Mouse (Mus musculus) liver, adult 10 weeks (tissue): Measurements from ENCODE around the gene Rap2b. TPM values are rescaled to one million over a fixed set of nuclear protein-coding genes. Genes with fewer than 3 reads are reported as not detected.

Experiments used
- polyA plus RNA-seq: library from polyadenylated mRNA; stranded (reverse); fragments of 350-450 nt; fragmentation: Illumina TruSeq; extraction: RNeasy Lipid Tissue Mini Kit (QIAGEN cat#74804); gene quantifications from one replicate; pipeline ENCODE4 v1.2.3, GENCODE M21; 2014; ENCODE audit warnings: low read depth, low replicate concordance

Gene Rap2b
- 1.1 TPM for polyA plus RNA-seq

DNA sequence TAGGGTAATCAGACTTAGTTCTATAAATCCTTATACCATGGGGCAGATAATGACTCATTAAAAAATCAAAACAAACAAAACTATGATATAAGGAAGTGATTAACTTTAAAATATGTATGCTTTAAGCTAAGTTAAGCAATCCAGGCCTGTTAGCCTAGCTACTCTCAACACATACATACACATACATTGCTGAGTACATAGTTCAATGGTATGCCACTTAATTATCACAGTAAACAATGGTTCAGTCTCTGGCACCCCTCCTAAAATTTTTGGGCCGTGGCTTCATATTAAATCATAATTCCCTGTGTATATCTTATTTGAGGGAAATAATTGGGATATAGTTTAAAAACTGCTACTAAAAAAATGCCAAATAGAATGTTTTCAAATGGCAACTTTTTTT is at the start of gene Rap2b:
TSS of gene Rap2b (plus strand) at position 301 of the 400 bp plus-strand sequence.

DNA sequence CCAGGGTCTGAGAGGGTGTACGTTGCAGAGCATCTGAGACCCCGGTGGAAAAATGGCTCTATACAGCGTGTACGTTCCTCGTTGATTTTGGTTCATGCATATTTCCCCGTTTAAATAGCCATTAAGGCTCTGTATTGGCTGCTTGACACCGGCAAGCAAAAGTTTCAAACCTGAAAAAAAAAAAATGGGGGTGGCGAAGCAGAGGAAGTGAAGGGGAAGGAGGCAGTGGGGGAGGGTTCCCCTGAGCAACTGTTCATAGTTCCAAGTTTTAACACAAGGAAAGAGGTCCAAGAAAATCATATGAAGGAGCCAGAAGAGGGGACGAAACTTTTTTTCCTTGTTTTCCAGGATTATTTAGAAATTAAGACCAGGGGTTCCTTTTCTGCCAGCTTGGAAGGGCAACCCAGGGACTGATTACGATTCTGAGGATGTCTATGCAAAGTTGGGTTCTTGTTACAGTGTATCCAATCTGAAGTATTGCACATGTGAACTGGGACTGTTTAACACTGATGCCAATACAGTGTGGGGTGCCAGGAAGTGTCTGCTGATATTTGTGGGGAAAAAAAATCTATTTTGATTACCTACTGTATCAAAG is 4.4 kb downstream of the Rap2b start, which contains the start of gene B430305J03Rik:
TSS of gene B430305J03Rik (minus strand) at position 173 of the 595 bp plus-strand sequence.

Other genes starting within 250 kb of the Rap2b start
- not detected for gene B430305J03Rik, start 4.3 kb downstream of the Rap2b start, polyA plus RNA-seq